ENCODE assay signal across 9 mouse cellular contexts in genomic region chr9:67693716-67694115, GRCm38 (mm10).
DNase-seq lines count a peak whose midpoint lies in the region; ATAC-seq lines count a peak whose summit lies in the region.
"Had no signal": no experiment of that assay in that cellular context is flagged by ENCODE, and none has a peak within 500 bp of the region (broad histone marks: within the 10 kb centered on the region; RNA-seq: fewer than 3 reads in every experiment).

No protein-coding gene starts in this region.

- H3K27me3 ChIP-seq in intestine, embryonic 15.5 days (replicated peaks): no peaks in the 10 kb centered on the region
- H3K27me3 ChIP-seq in intestine, embryonic 16.5 days (replicated peaks; ENCODE audit: control insufficient read depth, insufficient read depth, low read length): no peaks in the 10 kb centered on the region
- H3K27me3 ChIP-seq in forebrain, embryonic 15.5 days: no peaks in the 10 kb centered on the region
- H3K27me3 ChIP-seq: heart, embryonic 15.5 days had no signal

- H3K4me3 ChIP-seq in intestine, embryonic 15.5 days (replicated peaks): no peak overlapping the region
- H3K4me3 ChIP-seq in intestine, embryonic 16.5 days (ENCODE audit: low read length): no peak overlapping the region
- H3K4me3 ChIP-seq in forebrain, embryonic 15.5 days: no peak overlapping the region
- H3K4me3 ChIP-seq: heart, embryonic 15.5 days; megakaryocyte, embryonic 14.5 days had no signal

- intact Hi-C loops in left cerebral cortex, postnatal 4 days (cut with DNase I): no loop called here

- DNase-seq in ZHBTc4 (ENCODE audit: low read depth, low spot score): peak; percentile 21
- peak; percentile 65 for DNase-seq in embryo, embryonic 10 days (ENCODE audit: low spot score)
- peak; percentile 55 for DNase-seq in left cerebral cortex, postnatal 4 days
- DNase-seq in yolk sac, embryonic 10.5 days (ENCODE audit: low spot score): peak; percentile 27

- ATAC-seq in intestine, embryonic 15.5 days: no peak
- no peak for ATAC-seq in intestine, embryonic 16.5 days
- no peak for ATAC-seq in forebrain, embryonic 15.5 days (replicated peaks)

- H3K9me3 ChIP-seq in intestine, embryonic 15.5 days: no peaks in the 10 kb centered on the region
- no peaks in the 10 kb centered on the region for H3K9me3 ChIP-seq in intestine, embryonic 16.5 days (ENCODE audit: control insufficient read depth, low read length)
- no peaks in the 10 kb centered on the region for H3K9me3 ChIP-seq in forebrain, embryonic 15.5 days
- H3K9me3 ChIP-seq: heart, embryonic 15.5 days had no signal

- peak overlapping the region; percentile 30; the same call in 1 of the 2 replicates for H3K4me2 ChIP-seq in intestine, embryonic 15.5 days (replicated peaks)
- H3K4me2 ChIP-seq in intestine, embryonic 16.5 days (ENCODE audit: low read depth, low read length): no peak overlapping the region
- H3K4me2 ChIP-seq in forebrain, embryonic 15.5 days (replicated peaks): no peak overlapping the region
- H3K4me2 ChIP-seq: heart, embryonic 15.5 days had no signal

- no peaks in the 10 kb centered on the region for H3K4me1 ChIP-seq in intestine, embryonic 15.5 days (replicated peaks)
- H3K4me1 ChIP-seq in intestine, embryonic 16.5 days (ENCODE audit: control insufficient read depth, insufficient read depth, low read length): no peaks in the 10 kb centered on the region
- H3K4me1 ChIP-seq in forebrain, embryonic 15.5 days: no peaks in the 10 kb centered on the region
- H3K4me1 ChIP-seq: heart, embryonic 15.5 days; megakaryocyte, embryonic 14.5 days had no signal

- H3K36me3 ChIP-seq in intestine, embryonic 15.5 days: no peaks in the 10 kb centered on the region
- no peaks in the 10 kb centered on the region for H3K36me3 ChIP-seq in intestine, embryonic 16.5 days (ENCODE audit: control insufficient read depth, insufficient read depth, low read length)
- H3K36me3 ChIP-seq in forebrain, embryonic 15.5 days: no peaks in the 10 kb centered on the region
- H3K36me3 ChIP-seq: heart, embryonic 15.5 days had no signal

- WGBS in intestine, embryonic 15.5 days: 14% methylated on average over 7 of the region's 7 CpGs
- WGBS in intestine, embryonic 16.5 days: 12% methylated on average over 7 of the region's 7 CpGs
- WGBS in forebrain, embryonic 15.5 days: 12% methylated on average over 7 of the region's 7 CpGs

- no peak overlapping the region for H3K9ac ChIP-seq in intestine, embryonic 15.5 days
- H3K9ac ChIP-seq in intestine, embryonic 16.5 days (ENCODE audit: low read depth, low read length): no peak overlapping the region
- H3K9ac ChIP-seq in forebrain, embryonic 15.5 days (replicated peaks): no peak overlapping the region
- H3K9ac ChIP-seq: heart, embryonic 15.5 days had no signal

- no peak overlapping the region for H3K27ac ChIP-seq in intestine, embryonic 15.5 days
- H3K27ac ChIP-seq in intestine, embryonic 16.5 days (ENCODE audit: low read length): no peak overlapping the region
- H3K27ac ChIP-seq in forebrain, embryonic 15.5 days (replicated peaks): no peak overlapping the region
- H3K27ac ChIP-seq: heart, embryonic 15.5 days had no signal
